Mouse (Mus musculus) Muller cell, postnatal 12 days (primary cell): ENCODE measurements around the gene Agbl4.
A peak's percentile ranks its signal among the peaks of the same experiment; 100 is the strongest.

Experiments
- DNase-seq: peaks from one replicate; pipeline ENCODE4 v3.0.0-alpha.2; 2015; ENCODE audit errors: inconsistent ontology term

Gene Agbl4

GRCm38 (mm10) chr4:111390736-111391135, 993.3 kb downstream of the Agbl4 start:
- DNase-seq, result no peak

- DNase-seq, result no peak
Observed at GRCm38 (mm10) chr4:111399784-111400183, 1002.3 kb downstream of the Agbl4 start.

GRCm38 (mm10) chr4:111400676-111401075, 1003.2 kb downstream of the Agbl4 start:
- peak; percentile 84 for DNase-seq

GRCm38 (mm10) chr4:111403243-111403642, 1005.8 kb downstream of the Agbl4 start:
- DNase-seq, result no peak

GRCm38 (mm10) chr4:111410731-111411130, 1013.3 kb downstream of the Agbl4 start:
- no peak for DNase-seq

- peak; percentile 88 for DNase-seq
Observed at GRCm38 (mm10) chr4:111414399-111414798, 1016.9 kb downstream of the Agbl4 start.

- peak; percentile 72 for DNase-seq
Observed at GRCm38 (mm10) chr4:111414818-111415488, 1017.5 kb downstream of the Agbl4 start, which contains the start of gene Bend5. Gene Bend5 (plus strand): TSS chr4:111415006.

- no peak for DNase-seq
Observed at GRCm38 (mm10) chr4:111416126-111416525, 1018.7 kb downstream of the Agbl4 start.

- no peak for DNase-seq
Observed at GRCm38 (mm10) chr4:111416551-111416950, 1019.1 kb downstream of the Agbl4 start.

- DNase-seq, result no peak
Observed at GRCm38 (mm10) chr4:111417716-111418115, 1020.3 kb downstream of the Agbl4 start.

GRCm38 (mm10) chr4:111419476-111419875, 1022.0 kb downstream of the Agbl4 start:
- no peak for DNase-seq

- DNase-seq, result peak; percentile 80
Observed at GRCm38 (mm10) chr4:111420031-111420430, 1022.6 kb downstream of the Agbl4 start.

- DNase-seq, result no peak
Observed at GRCm38 (mm10) chr4:111420955-111421354, 1023.5 kb downstream of the Agbl4 start.

- DNase-seq, result no peak
Observed at GRCm38 (mm10) chr4:111421785-111422184, 1024.3 kb downstream of the Agbl4 start.

GRCm38 (mm10) chr4:111424371-111424950, 1027.0 kb downstream of the Agbl4 start:
- peak; percentile 42 for DNase-seq

GRCm38 (mm10) chr4:111425170-111425569, 1027.7 kb downstream of the Agbl4 start:
- DNase-seq, result no peak

GRCm38 (mm10) chr4:111431186-111431585, 1033.7 kb downstream of the Agbl4 start:
- no peak for DNase-seq

- DNase-seq, result no peak
Observed at GRCm38 (mm10) chr4:111432013-111432412, 1034.6 kb downstream of the Agbl4 start.

- no peak for DNase-seq
Observed at GRCm38 (mm10) chr4:111432417-111432816, 1035.0 kb downstream of the Agbl4 start.

- DNase-seq, result no peak
Observed at GRCm38 (mm10) chr4:111441709-111442108, 1044.2 kb downstream of the Agbl4 start.

- peak; percentile 86 for DNase-seq
Observed at GRCm38 (mm10) chr4:111442435-111443238, 1045.2 kb downstream of the Agbl4 start.

GRCm38 (mm10) chr4:111443906-111444615, 1046.6 kb downstream of the Agbl4 start:
- DNase-seq, result no peak
